Mouse (Mus musculus) neural tube, embryonic 12.5 days (tissue): ENCODE results near the gene Lpin2. TPM values are rescaled to one million over a fixed set of nuclear protein-coding genes. Genes with fewer than 3 reads are reported as not detected.

Experiments used
- polyA plus RNA-seq: library from polyadenylated mRNA; unstranded; fragments of >200 nt; fragmentation: Nextera tagmentation; extraction: Ambion mirVana; gene quantifications from 2 replicates; pipeline ENCODE4 v1.2.1, GENCODE M21; 2016

Lpin2 gene
- polyA plus RNA-seq, 1 experiment from 2014 or later = 36.2 TPM

Other genes with a start within 250 kb of the Lpin2 start
- 2.8 and 4.7 TPM in 2 replicates for gene Myom1, start 179.9 kb upstream of the Lpin2 start, polyA plus RNA-seq
- 289 and 292 TPM in 2 replicates for gene Myl12a, start 179.7 kb upstream of the Lpin2 start, polyA plus RNA-seq
- gene Emilin2, start 129.4 kb downstream of the Lpin2 start, polyA plus RNA-seq = 7.1 and 8.7 TPM in 2 replicates